Mouse (Mus musculus) heart, embryonic 11.5 days (tissue): ENCODE results near the gene Psmd13. TPM values are rescaled to one million over a fixed set of nuclear protein-coding genes. Genes with fewer than 3 reads are reported as not detected.
A peak's percentile ranks its signal among the peaks of the same experiment; 100 is the strongest.

ENCODE experiments used
- ATAC-seq: fragments of 200-750 bp; cut with Nextera tagmentation; replicated peaks from 2 replicates; pipeline ENCODE4 v1.8.0; 2017; ENCODE audit warnings: moderate library complexity; ENCODE audit not compliant: insufficient number of reproducible peaks, low FRiP score, low TSS enrichment
- H3K27ac ChIP-seq: fragments of 300-500 bp; sonication (generic); 2 replicates; pipeline ENCODE4 v1.5.1; 2014; ENCODE audit warnings: mild to moderate bottlenecking, low read depth, low read length
- H3K27me3 ChIP-seq: fragments of 300-500 bp; sonication (generic); 2 replicates; pipeline ENCODE4 v1.6.1; 2014; ENCODE audit warnings: mild to moderate bottlenecking, low read length, mixed read lengths; ENCODE audit not compliant: control insufficient read depth, insufficient read depth
- H3K36me3 ChIP-seq: fragments of 300-500 bp; sonication (generic); 2 replicates; pipeline ENCODE4 v1.6.1; 2014; ENCODE audit warnings: mild to moderate bottlenecking, low read length, moderate library complexity, mixed read lengths; ENCODE audit not compliant: control insufficient read depth, insufficient read depth
- H3K4me1 ChIP-seq: fragments of 300-500 bp; sonication (generic); 2 replicates; pipeline ENCODE4 v1.6.1; 2014; ENCODE audit warnings: low read length; ENCODE audit not compliant: control insufficient read depth, insufficient read depth
- H3K4me2 ChIP-seq: fragments of 300-500 bp; sonication (generic); 2 replicates; pipeline ENCODE4 v1.6.1; 2014; ENCODE audit warnings: mild to moderate bottlenecking, moderate library complexity
- H3K4me3 ChIP-seq: fragments of 300-500 bp; sonication (generic); 2 replicates; pipeline ENCODE4 v1.5.1; 2014; ENCODE audit warnings: low read depth, low read length
- H3K9ac ChIP-seq: fragments of 300-500 bp; sonication (generic); 2 replicates; pipeline ENCODE4 v1.6.1; 2014; ENCODE audit warnings: mild to moderate bottlenecking, low read depth, low read length, moderate library complexity
- H3K9me3 ChIP-seq: fragments of 300-500 bp; sonication (generic); replicated peaks from 2 replicates; pipeline ENCODE4 v1.6.1; 2016; ENCODE audit warnings: low read length; ENCODE audit not compliant: control insufficient read depth
- WGBS: fragments of 180-500 bp; shearing (Covaris S2); extraction: QIAGEN DNeasy Blood & Tissue Kit; methylation state at CpG from one replicate; pipeline ENCODE4 v1.1.7; 2014; ENCODE audit not compliant: insufficient replicate concordance; 5-methylcytosine and 5-hydroxymethylcytosine counted together
- polyA plus RNA-seq: library from polyadenylated mRNA; unstranded; fragments of >200 nt; fragmentation: Nextera tagmentation; extraction: Ambion mirVana; gene quantifications from 2 replicates; pipeline ENCODE4 v1.2.1, GENCODE M21; 2014

The Psmd13 gene
- polyA plus RNA-seq, 1 experiment from 2014 or later: 139 TPM

GRCm38 (mm10) chr7:140907131-140907530, 25.4 kb downstream of the Psmd13 start:
- H3K36me3 ChIP-seq: no peaks in the 10 kb centered on the region
- no peak overlapping the region for H3K4me3 ChIP-seq
- no peak overlapping the region for H3K27ac ChIP-seq
- 76% methylated on average over 13 of the region's 13 CpGs for WGBS
- no peaks in the 10 kb centered on the region for H3K27me3 ChIP-seq
- no peaks in the 10 kb centered on the region for H3K9me3 ChIP-seq
- no peak overlapping the region for H3K4me2 ChIP-seq
- no peak for ATAC-seq
- no peaks in the 10 kb centered on the region for H3K4me1 ChIP-seq
- H3K9ac ChIP-seq: no peak overlapping the region

- Histone ChIP-seq H3K36me3 (no peaks in the 10 kb centered on the region), H3K27me3 (0 out of 2 replicates have a peak, but pooled peaks cover 2% of the 10 kb centered on the region), H3K4me2 (no peak overlapping the region), H3K27ac (no peak overlapping the region), H3K9ac (no peak overlapping the region), H3K9me3 (no peaks in the 10 kb centered on the region), H3K4me1 (no peaks in the 10 kb centered on the region), H3K4me3 (no peak overlapping the region)
- WGBS: 77% methylated on average over 7 of the region's 7 CpGs
- no peak for ATAC-seq
These were observed 25.9 kb downstream of the Psmd13 start for GRCm38 (mm10) chr7:140907697-140908096.

GRCm38 (mm10) chr7:140908181-140908580, 26.4 kb downstream of the Psmd13 start:
- no peak overlapping the region for H3K27ac ChIP-seq
- no peak overlapping the region for H3K9ac ChIP-seq
- ATAC-seq: no peak
- 49% methylated on average over 7 of the region's 7 CpGs for WGBS
- no peaks in the 10 kb centered on the region for H3K9me3 ChIP-seq
- no peak overlapping the region; the same call in 1 of the 2 replicates for H3K4me2 ChIP-seq
- no peaks in the 10 kb centered on the region for H3K4me1 ChIP-seq
- H3K27me3 ChIP-seq: 0 out of 2 replicates have a peak, but pooled peaks cover 2% of the 10 kb centered on the region
- no peaks in the 10 kb centered on the region for H3K36me3 ChIP-seq
- no peak overlapping the region for H3K4me3 ChIP-seq

- peak; percentile 36; the same call in 1 of the 2 replicates for ATAC-seq
- WGBS: under 1% methylated on average over 19 of the region's 19 CpGs
- Histone ChIP-seq H3K4me2 (peak overlapping the region; percentile 75), H3K27me3 (0 out of 2 replicates have a peak, but pooled peaks cover 2% of the 10 kb centered on the region), H3K9ac (peak overlapping the region; percentile 30; the same call in 1 of the 2 replicates), H3K4me3 (peak overlapping the region; percentile 37), H3K9me3 (no peaks in the 10 kb centered on the region), H3K36me3 (no peaks in the 10 kb centered on the region), H3K4me1 (no peaks in the 10 kb centered on the region), H3K27ac (no peak overlapping the region)
These were observed 26.9 kb downstream of the Psmd13 start for GRCm38 (mm10) chr7:140908634-140909107.

GRCm38 (mm10) chr7:140912293-140912692, 30.5 kb downstream of the Psmd13 start:
- Histone ChIP-seq H3K4me2 (no peak overlapping the region), H3K9me3 (no peaks in the 10 kb centered on the region), H3K4me1 (no peaks in the 10 kb centered on the region), H3K36me3 (no peaks in the 10 kb centered on the region), H3K4me3 (no peak overlapping the region), H3K9ac (no peak overlapping the region), H3K27ac (no peak overlapping the region), H3K27me3 (0 out of 2 replicates have a peak, but pooled peaks cover 3% of the 10 kb centered on the region)
- 65% methylated on average over 3 of the region's 3 CpGs for WGBS
- no peak for ATAC-seq

- no peak overlapping the region for H3K4me3 ChIP-seq
- H3K9ac ChIP-seq: no peak overlapping the region
- no peak overlapping the region for H3K4me2 ChIP-seq
- no peak overlapping the region for H3K27ac ChIP-seq
- no peaks in the 10 kb centered on the region for H3K9me3 ChIP-seq
- ATAC-seq: no peak
- H3K36me3 ChIP-seq: no peaks in the 10 kb centered on the region
- WGBS: 65% methylated on average over 5 of the region's 5 CpGs
- H3K27me3 ChIP-seq: peaks cover 6% of the 10 kb centered on the region; the same call in 1 of the 2 replicates
- no peaks in the 10 kb centered on the region for H3K4me1 ChIP-seq
These were observed 31.2 kb downstream of the Psmd13 start for GRCm38 (mm10) chr7:140912846-140913482.

GRCm38 (mm10) chr7:140914031-140914690, 32.4 kb downstream of the Psmd13 start:
- H3K4me1 ChIP-seq: no peaks in the 10 kb centered on the region
- H3K9ac ChIP-seq: no peak overlapping the region
- H3K9me3 ChIP-seq: no peaks in the 10 kb centered on the region
- H3K27me3 ChIP-seq: peaks cover 15% of the 10 kb centered on the region
- H3K27ac ChIP-seq: no peak overlapping the region
- 72% methylated on average over 8 of the region's 8 CpGs for WGBS
- ATAC-seq: no peak
- no peak overlapping the region for H3K4me2 ChIP-seq
- H3K36me3 ChIP-seq: no peaks in the 10 kb centered on the region
- no peak overlapping the region for H3K4me3 ChIP-seq

- 34% methylated on average over 4 of the region's 4 CpGs for WGBS
- Histone ChIP-seq H3K36me3 (no peaks in the 10 kb centered on the region), H3K27ac (no peak overlapping the region), H3K9ac (no peak overlapping the region), H3K27me3 (peaks cover 70% of the 10 kb centered on the region), H3K4me2 (no peak overlapping the region), H3K9me3 (no peaks in the 10 kb centered on the region), H3K4me1 (peaks cover 7% of the 10 kb centered on the region; the same call in 1 of the 2 replicates), H3K4me3 (no peak overlapping the region)
- no peak for ATAC-seq
These were observed 38.1 kb downstream of the Psmd13 start for GRCm38 (mm10) chr7:140919911-140920310.
